Mouse (Mus musculus) brain, adult 10 weeks (tissue): ENCODE measurements around the gene Sars. TPM values are rescaled to one million over a fixed set of nuclear protein-coding genes. Genes with fewer than 3 reads are reported as not detected.

Experiments
- polyA plus RNA-seq: library from polyadenylated mRNA; stranded (reverse); fragments of 350-450 nt; fragmentation: Illumina TruSeq; extraction: RNeasy Lipid Tissue Mini Kit (QIAGEN cat#74804); gene quantifications from one replicate; pipeline ENCODE4 v1.2.3, GENCODE M21; 2015; ENCODE audit warnings: low read depth, low replicate concordance

The Sars gene
- polyA plus RNA-seq: 280 TPM

GRCm38 (mm10) chr3:108444698-108445365, at the start of gene Sars:
TSS of gene Sars (minus strand) at chr3:108445209.

GRCm38 (mm10) chr3:108414857-108415830, 29.9 kb downstream of the Sars start, which contains the start of gene Celsr2:
TSS of gene Celsr2 (minus strand) at chr3:108415552.

GRCm38 (mm10) chr3:108383485-108384354, 61.3 kb downstream of the Sars start, which contains the start of gene Psrc1:
TSS of gene Psrc1 (plus strand) at chr3:108383839.

Other genes starting within 250 kb of the Sars start
- 18.0 TPM for gene Cyb561d1, start 244.0 kb downstream of the Sars start, polyA plus RNA-seq
- 19.3 TPM for gene Atxn7l2, start 234.3 kb downstream of the Sars start, polyA plus RNA-seq
- 1.3 TPM for gene Sypl2, start 218.6 kb downstream of the Sars start, polyA plus RNA-seq
- gene Psma5, start 188.3 kb downstream of the Sars start, polyA plus RNA-seq: 183 TPM
- 184 TPM for gene Sort1, start 161.1 kb downstream of the Sars start, polyA plus RNA-seq
- not detected for gene Mybphl, start 80.3 kb downstream of the Sars start, polyA plus RNA-seq
- gene Psrc1, start 61.4 kb downstream of the Sars start, polyA plus RNA-seq: 14.2 TPM
- gene Celsr2, start 29.7 kb downstream of the Sars start, polyA plus RNA-seq: 51.6 TPM
- 5.5 TPM for gene 1700013F07Rik, start 88.9 kb upstream of the Sars start, polyA plus RNA-seq
- 16.1 TPM for gene 5330417C22Rik, start 91.3 kb upstream of the Sars start, polyA plus RNA-seq
- gene Tmem167b, start 117.3 kb upstream of the Sars start, polyA plus RNA-seq: 48.9 TPM
- gene Taf13, start 126.5 kb upstream of the Sars start, polyA plus RNA-seq: 59.8 TPM
- gene Wdr47, start 146.1 kb upstream of the Sars start, polyA plus RNA-seq: 100 TPM
- gene Clcc1, start 208.7 kb upstream of the Sars start, polyA plus RNA-seq: 37.6 TPM